Mouse (Mus musculus) kidney, postnatal 0 days (tissue): ENCODE data around the gene Ppp1cc. TPM values are rescaled to one million over a fixed set of nuclear protein-coding genes. Genes with fewer than 3 reads are reported as not detected.

Experiments used
- ATAC-seq: fragments of 200-750 bp; cut with Nextera tagmentation; replicated peaks from 2 replicates; pipeline ENCODE4 v1.8.0; 2017; ENCODE audit warnings: low read depth, moderate number of reproducible peaks, moderate TSS enrichment, moderate library complexity; ENCODE audit not compliant: low FRiP score
- DNase-seq: peaks from one replicate; pipeline ENCODE4 v3.0.0-alpha.2; 2016; ENCODE audit warnings: low spot score
- H3K27ac ChIP-seq: fragments of 300-500 bp; sonication (generic); 2 replicates; pipeline ENCODE4 v1.5.1; 2014; ENCODE audit warnings: mild to moderate bottlenecking
- H3K27me3 ChIP-seq: fragments of 300-500 bp; sonication (generic); 2 replicates; pipeline ENCODE4 v1.6.1; 2014; ENCODE audit warnings: low read length, mixed read lengths; ENCODE audit not compliant: insufficient read depth
- H3K36me3 ChIP-seq: fragments of 300-500 bp; sonication (generic); 2 replicates; pipeline ENCODE4 v1.6.1; 2014; ENCODE audit warnings: low read length, mixed read lengths; ENCODE audit not compliant: insufficient read depth
- H3K4me1 ChIP-seq: fragments of 300-500 bp; sonication (generic); replicated peaks from 2 replicates; pipeline ENCODE4 v1.6.1; 2014; ENCODE audit warnings: antibody characterized with exemption, low read length, mixed read lengths; ENCODE audit not compliant: insufficient read depth
- H3K4me2 ChIP-seq: fragments of 300-500 bp; sonication (generic); 2 replicates; pipeline ENCODE4 v1.6.1; 2014; ENCODE audit warnings: mild to moderate bottlenecking, low read length, moderate library complexity, mixed read lengths
- H3K4me3 ChIP-seq: fragments of 300-500 bp; sonication (generic); replicated peaks from 2 replicates; pipeline ENCODE4 v1.5.1; 2014; ENCODE audit warnings: low read depth, low read length
- H3K9ac ChIP-seq: fragments of 300-500 bp; sonication (generic); 2 replicates; pipeline ENCODE4 v1.6.1; 2014; ENCODE audit warnings: low read depth, low read length
- H3K9me3 ChIP-seq: fragments of 300-500 bp; sonication (generic); replicated peaks from 2 replicates; pipeline ENCODE4 v1.6.1; 2016; ENCODE audit warnings: low read length, inconsistent platforms, mixed read lengths
- CTCF ChIP-seq: IDR thresholded peaks from 2 replicates; pipeline ENCODE4 v1.5.1; 2016; ENCODE audit warnings: antibody characterized with exemption, low read depth, mild to moderate bottlenecking, moderate library complexity
- WGBS: fragments of 180-500 bp; shearing (Covaris S2); extraction: QIAGEN DNeasy Blood & Tissue Kit; methylation state at CpG from one replicate; pipeline ENCODE4 v1.1.7; 2014; 5-methylcytosine and 5-hydroxymethylcytosine counted together
- polyA plus RNA-seq: library from polyadenylated mRNA; unstranded; fragments of >200 nt; fragmentation: Nextera tagmentation; extraction: Ambion mirVana; gene quantifications from 2 replicates; pipeline ENCODE4 v1.2.1, GENCODE M21; 2015

Ppp1cc gene
- polyA plus RNA-seq, 1 experiment from 2014 or later, result 220 TPM

- Histone ChIP-seq H3K36me3 (0 out of 2 replicates have a peak, but pooled peaks cover 10% of the 10 kb centered on the region), H3K9me3 (no peaks in the 10 kb centered on the region), H3K9ac (no peak overlapping the region), H3K4me2 (no peak overlapping the region), H3K4me3 (no peak overlapping the region), H3K27ac (no peak overlapping the region), H3K27me3 (no peaks in the 10 kb centered on the region), H3K4me1 (peaks cover 45% of the 10 kb centered on the region)
- no peak for ATAC-seq
- TF ChIP-seq CTCF, result no peak
- DNase-seq, result no peak
- WGBS, result 48% methylated on average over 3 of the region's 3 CpGs
These were observed 5.9 kb downstream of the Ppp1cc start for GRCm38 (mm10) chr5:122164011-122164410.

DNA sequence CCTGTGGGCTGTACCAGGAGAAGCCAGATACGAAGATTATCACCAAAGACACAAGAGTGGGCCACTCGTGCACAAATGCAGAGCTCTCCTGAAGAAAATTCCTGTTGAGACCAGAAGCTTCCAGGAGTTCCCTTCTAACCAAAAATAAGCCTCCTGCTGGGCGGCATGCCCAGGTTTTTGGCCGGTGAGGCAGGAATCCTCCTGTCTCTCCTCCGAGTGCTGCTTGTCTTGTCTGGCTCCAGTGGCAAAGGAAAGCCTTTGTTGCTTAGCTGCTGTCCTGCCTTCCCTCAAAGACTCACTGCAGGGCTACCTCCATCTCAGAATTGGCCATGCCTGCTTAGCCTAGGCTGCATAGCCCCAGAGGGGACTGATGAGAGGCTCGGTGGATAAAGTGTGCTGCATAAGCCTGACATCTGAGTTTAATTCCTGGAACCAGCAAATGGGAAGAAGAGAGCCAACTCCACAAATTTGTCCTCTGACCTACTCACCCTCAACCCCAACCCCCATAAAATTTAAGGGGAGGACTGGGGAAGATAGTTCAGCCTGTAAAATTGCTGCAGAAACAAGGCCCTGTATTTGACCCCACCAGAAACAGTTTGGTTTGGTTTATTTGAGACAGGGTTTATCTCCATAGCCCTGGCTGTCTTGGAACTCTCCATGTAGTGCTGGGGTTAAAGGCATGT is 7.3 kb downstream of the Ppp1cc start:
- ATAC-seq (no peak), DNase-seq (peak; percentile 40)
- Histone ChIP-seq H3K4me2 (no peak overlapping the region), H3K9me3 (no peaks in the 10 kb centered on the region), H3K9ac (peak overlapping the region; percentile 32; the same call in 1 of the 2 replicates), H3K36me3 (peaks cover 24% of the 10 kb centered on the region; the same call in 1 of the 2 replicates), H3K27me3 (no peaks in the 10 kb centered on the region), H3K27ac (peak overlapping the region; percentile 36; the same call in 1 of the 2 replicates), H3K4me3 (no peak overlapping the region), H3K4me1 (peaks cover 45% of the 10 kb centered on the region)
- 52% methylated on average over 6 of the region's 6 CpGs for WGBS
- no peak for TF ChIP-seq CTCF

DNA sequence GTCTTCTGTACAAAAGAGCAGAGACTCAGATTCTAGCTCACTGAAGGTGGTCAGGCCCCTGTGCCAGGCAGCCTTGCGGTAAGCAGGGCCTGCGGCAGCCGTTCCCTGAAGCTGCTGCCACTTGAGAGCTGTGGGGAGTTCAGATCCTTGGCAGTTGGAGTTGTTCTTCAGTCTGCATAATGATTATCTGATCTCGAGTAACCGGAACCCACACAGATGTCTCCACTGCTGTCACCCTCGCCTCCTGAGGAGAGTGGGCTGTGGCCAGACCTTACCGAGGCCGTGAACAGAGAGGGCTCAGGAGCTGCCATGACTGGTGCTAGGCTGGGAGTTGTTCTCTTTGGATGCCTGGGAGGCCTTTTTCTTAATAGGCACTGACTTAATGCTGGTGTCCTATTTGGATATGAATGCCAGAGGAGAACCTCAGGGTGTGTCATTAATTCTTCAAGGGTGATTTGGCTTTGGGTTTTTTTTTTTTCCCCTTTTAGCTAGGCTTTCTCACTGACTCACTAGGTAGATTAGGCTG is 8.6 kb downstream of the Ppp1cc start:
- peaks cover 35% of the 10 kb centered on the region for H3K36me3 ChIP-seq

DNA sequence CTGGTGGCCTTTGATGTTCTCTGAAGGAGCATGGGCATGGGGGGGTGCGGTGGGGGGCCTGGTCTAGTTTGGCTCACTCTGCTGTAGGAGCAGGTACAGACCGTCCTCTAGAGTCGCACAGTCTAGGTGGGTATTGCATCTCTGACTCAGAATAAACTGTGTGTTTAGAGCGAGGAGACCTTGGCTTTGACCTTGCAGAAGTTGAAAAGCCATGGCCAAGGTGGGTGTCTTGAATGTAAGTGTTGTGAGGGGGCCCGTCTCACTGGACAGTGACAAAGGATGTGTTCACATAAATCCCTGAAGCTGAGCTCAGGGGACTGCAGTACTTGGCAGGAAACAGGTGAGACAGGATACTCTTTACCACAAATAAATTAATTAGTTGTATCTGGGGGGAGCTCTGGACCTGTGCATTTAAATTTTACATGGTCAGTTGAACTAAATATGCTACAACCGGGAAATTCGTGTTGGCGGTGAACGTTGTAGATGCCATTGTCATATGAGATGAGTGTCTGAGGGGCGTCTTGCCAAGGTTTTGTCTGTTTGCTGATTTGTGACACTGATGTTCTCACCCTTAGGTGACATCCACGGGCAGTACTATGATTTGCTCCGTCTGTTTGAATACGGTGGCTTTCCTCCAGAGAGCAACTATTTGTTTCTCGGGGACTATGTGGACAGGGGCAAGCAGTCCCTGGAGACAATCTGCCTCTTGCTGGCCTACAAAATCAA is 10.4 kb downstream of the Ppp1cc start:
- H3K36me3 ChIP-seq, result peaks cover 50% of the 10 kb centered on the region
- ATAC-seq, result no peak
- H3K9me3 ChIP-seq, result no peaks in the 10 kb centered on the region
- no peak overlapping the region for H3K4me3 ChIP-seq
- H3K27me3 ChIP-seq, result no peaks in the 10 kb centered on the region
- H3K9ac ChIP-seq, result no peak overlapping the region
- no peak for TF ChIP-seq CTCF
- H3K27ac ChIP-seq, result no peak overlapping the region
- DNase-seq, result no peak
- peaks cover 29% of the 10 kb centered on the region for H3K4me1 ChIP-seq
- WGBS, result 79% methylated on average over 14 of the region's 14 CpGs
- H3K4me2 ChIP-seq, result no peak overlapping the region

More for the DNA sequence above, 8.6 kb downstream of the Ppp1cc start:
- Histone ChIP-seq H3K4me1 (peaks cover 45% of the 10 kb centered on the region), H3K4me2 (no peak overlapping the region), H3K27me3 (no peaks in the 10 kb centered on the region), H3K4me3 (no peak overlapping the region), H3K9ac (no peak overlapping the region), H3K9me3 (no peaks in the 10 kb centered on the region), H3K27ac (0 out of 2 replicates have a peak overlapping the region, but pooled peaks have one; percentile 57)
- no peak for TF ChIP-seq CTCF
- ATAC-seq (no peak), DNase-seq (no peak)
- 38% methylated on average over 8 of the region's 8 CpGs for WGBS

DNA sequence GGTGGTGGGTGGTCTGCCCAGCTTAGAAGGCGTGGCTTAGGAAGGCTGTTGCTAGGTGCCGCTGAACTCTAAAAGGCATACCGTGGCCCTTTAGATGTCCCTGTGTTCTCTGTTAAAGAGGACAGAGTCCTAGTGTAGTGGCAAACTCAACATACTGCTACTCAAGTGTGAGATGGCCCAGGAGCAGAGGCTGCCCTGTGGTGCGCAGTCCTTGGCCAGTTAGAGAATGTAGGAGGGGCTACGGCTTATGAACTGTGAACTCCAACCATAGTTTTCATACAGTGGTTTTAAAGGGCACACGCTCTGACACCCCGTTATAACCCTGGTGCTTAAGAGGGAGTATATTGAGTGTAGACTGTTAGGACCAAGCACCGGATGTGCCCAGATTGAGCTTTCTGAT is 13.0 kb downstream of the Ppp1cc start:
- DNase-seq (no peak), ATAC-seq (0 out of 2 replicates have a peak, but pooled peaks have one; percentile 14)
- no peak overlapping the region for H3K27ac ChIP-seq
- no peaks in the 10 kb centered on the region for H3K9me3 ChIP-seq
- no peak for TF ChIP-seq CTCF
- H3K4me3 ChIP-seq, result no peak overlapping the region
- H3K4me1 ChIP-seq, result peaks cover 8% of the 10 kb centered on the region; the same call in 1 of the 2 replicates
- no peaks in the 10 kb centered on the region for H3K27me3 ChIP-seq
- WGBS, result 91% methylated on average over 8 of the region's 8 CpGs
- H3K36me3 ChIP-seq, result peaks cover 54% of the 10 kb centered on the region
- H3K4me2 ChIP-seq, result no peak overlapping the region
- H3K9ac ChIP-seq, result no peak overlapping the region

- DNase-seq, result peak; percentile 54
- Histone ChIP-seq H3K36me3 (peaks cover 35% of the 10 kb centered on the region), H3K27me3 (no peaks in the 10 kb centered on the region), H3K4me3 (no peak overlapping the region), H3K27ac (0 out of 2 replicates have a peak overlapping the region, but pooled peaks have one; percentile 10), H3K9me3 (no peaks in the 10 kb centered on the region), H3K9ac (no peak overlapping the region), H3K4me2 (no peak overlapping the region), H3K4me1 (no peaks in the 10 kb centered on the region; the same call in 1 of the 2 replicates)
- ATAC-seq, result no peak; the same call in 1 of the 2 replicates
- no peak for TF ChIP-seq CTCF
- 39% methylated on average over 2 of the region's 2 CpGs for WGBS
These were observed 17.3 kb downstream of the Ppp1cc start for GRCm38 (mm10) chr5:122175402-122175801.
